Mouse (Mus musculus): ENCODE results near the gene Slc15a5.

GRCm38 (mm10) chr6:138070720-138071504 lies 8.8 kb downstream of the Slc15a5 start:
- no peak for TF ChIP-seq POLR2A (IDR thresholded peaks at IDR 0.05; ENCODE audit: insufficient read length, low read depth)
- no peak for TF ChIP-seq MYOG (IDR thresholded peaks at IDR 0.05; ENCODE audit: control insufficient read depth in 1 of 3, insufficient read depth in 1 of 3, insufficient read length in 2 of 3, low read depth in 2 of 3)
- no peak for TF ChIP-seq USF1 (IDR thresholded peaks at IDR 0.05; ENCODE audit: low read depth)
- TF ChIP-seq MAX (IDR thresholded peaks at IDR 0.05; ENCODE audit: low read depth), result no peak
